Mouse (Mus musculus) liver, adult 10 weeks (tissue): ENCODE measurements around the gene Atp13a5. TPM values are rescaled to one million over a fixed set of nuclear protein-coding genes. Genes with fewer than 3 reads are reported as not detected.

Experiments used
- polyA plus RNA-seq: library from polyadenylated mRNA; stranded (reverse); fragments of 350-450 nt; fragmentation: Illumina TruSeq; extraction: RNeasy Lipid Tissue Mini Kit (QIAGEN cat#74804); gene quantifications from one replicate; pipeline ENCODE4 v1.2.3, GENCODE M21; 2014; ENCODE audit warnings: low read depth, low replicate concordance

The Atp13a5 gene
- not detected for polyA plus RNA-seq

DNA sequence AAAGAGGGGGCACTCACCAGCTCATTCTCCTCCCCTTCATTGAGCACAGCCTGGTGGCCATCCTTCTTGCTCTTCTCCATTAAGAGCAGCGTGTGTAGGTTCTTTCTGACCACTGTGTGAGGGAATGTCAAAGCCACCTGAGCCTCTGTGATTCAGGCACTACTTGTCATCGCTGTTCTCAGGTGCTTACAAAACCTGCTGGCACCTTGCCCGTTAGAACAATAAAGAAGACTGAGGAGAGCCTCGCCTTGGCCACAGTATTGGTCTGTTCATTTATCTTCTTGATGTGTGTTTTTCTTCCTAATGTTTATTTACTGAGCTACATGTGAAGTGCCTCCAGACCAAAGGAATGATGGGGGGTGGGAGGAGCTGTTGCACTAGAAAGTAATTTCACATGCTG lies at the start of gene Atp13a5:
Gene Atp13a5 (minus strand): TSS at position 275 of the 400 bp plus-strand sequence.

DNA sequence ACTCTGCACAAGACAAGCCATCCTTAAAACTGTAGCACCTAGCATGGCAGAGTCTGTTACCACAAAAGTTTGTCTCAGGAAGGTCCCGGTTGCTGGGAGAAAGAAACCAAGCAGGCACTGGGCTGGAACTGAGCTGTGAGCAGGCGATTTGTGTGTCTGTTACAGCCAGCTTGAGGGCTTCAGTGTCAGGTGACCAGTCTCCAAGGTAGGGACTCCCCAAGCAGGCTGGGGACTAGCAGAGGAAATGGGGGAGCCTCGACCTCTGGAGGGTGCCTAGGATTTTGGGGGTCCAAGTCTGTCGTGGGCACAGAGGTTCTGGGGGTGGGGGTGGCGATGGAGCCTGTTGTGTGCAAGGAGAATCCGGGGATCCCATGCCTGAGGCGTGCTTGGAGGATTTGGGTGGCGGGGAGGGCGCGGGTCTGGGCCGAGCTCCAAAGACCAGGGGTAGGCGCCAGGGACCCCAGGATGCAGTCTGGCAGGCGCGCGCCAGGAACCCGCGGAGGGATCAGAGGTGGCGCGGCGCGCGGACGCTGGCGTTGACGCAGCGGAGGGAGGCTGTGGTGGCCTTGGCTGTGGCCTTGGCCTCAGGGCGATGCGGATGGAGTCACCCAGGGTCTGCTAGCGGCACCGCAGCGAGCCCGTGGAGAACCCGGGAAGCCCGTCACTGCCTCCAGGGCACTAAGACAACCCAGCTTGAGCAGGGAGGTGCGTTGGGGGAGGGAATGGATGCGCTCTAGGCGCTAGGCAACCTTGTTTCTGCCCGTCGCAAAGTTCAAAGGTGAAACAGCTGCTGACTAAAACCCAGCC lies 168.7 kb downstream of the Atp13a5 start, which contains the start of gene Hrasls:
Gene Hrasls (plus strand): TSS at position 91 of the 807 bp plus-strand sequence.

Other genes starting within 250 kb of the Atp13a5 start
- not detected for gene Hrasls, start 169.0 kb downstream of the Atp13a5 start, polyA plus RNA-seq
- gene Atp13a4, start 166.1 kb upstream of the Atp13a5 start, polyA plus RNA-seq: not detected
- gene Opa1, start 200.6 kb upstream of the Atp13a5 start, polyA plus RNA-seq: 63.4 TPM